Mouse (Mus musculus): ENCODE data around the gene Luc7l. TPM values are rescaled to one million over a fixed set of nuclear protein-coding genes. Genes with fewer than 3 reads are reported as not detected.

The Luc7l gene
- polyA plus RNA-seq, 1 experiment from 2014 or later, result 75.7 TPM

GRCm38 (mm10) chr17:26244101-26244841, 8.4 kb upstream of the Luc7l start, which contains the start of gene Fam234a:
Fam234a (minus strand) TSS chr17:26244242.
- DNase-seq (ENCODE audit: low spot score), result peak; percentile 97
- Histone ChIP-seq H3K27me3 (ENCODE audit: insufficient read depth, low read length) (no peaks in the 10 kb centered on the region), H3K27ac (peak within 1 kb of the TSS; percentile 88), H3K9me3 (replicated peaks; ENCODE audit: low read length) (no peaks in the 10 kb centered on the region), H3K9ac (ENCODE audit: low read depth, low read length) (peak within 1 kb of the TSS; percentile 55), H3K36me3 (ENCODE audit: insufficient read depth, low read length) (no peaks in the 10 kb centered on the region), H3K4me1 (replicated peaks; ENCODE audit: insufficient read depth, low read length) (0 out of 2 replicates have a peak, but pooled peaks cover 6% of the 10 kb centered on the region), H3K4me3 (replicated peaks; ENCODE audit: low read depth, low read length) (peak within 1 kb of the TSS; percentile 60), H3K4me2 (ENCODE audit: low read length) (peak within 1 kb of the TSS; percentile 74)
- peak; percentile 96 for ATAC-seq (replicated peaks; ENCODE audit: low FRiP score, low read depth)
- TF ChIP-seq CTCF (IDR thresholded peaks at IDR 0.05; ENCODE audit: low read depth), result no peak
- 10% methylated on average over 32 of the region's 33 CpGs for WGBS

- 57% methylated on average over 4 of the region's 4 CpGs for WGBS
- ATAC-seq (replicated peaks; ENCODE audit: low FRiP score, low read depth) (no peak), DNase-seq (ENCODE audit: low spot score) (no peak)
- Histone ChIP-seq H3K27ac (peak overlapping the region; percentile 100; the same call in 1 of the 2 replicates), H3K9ac (ENCODE audit: low read depth, low read length) (no peak overlapping the region), H3K9me3 (replicated peaks; ENCODE audit: low read length) (no peaks in the 10 kb centered on the region), H3K4me3 (replicated peaks; ENCODE audit: low read depth, low read length) (no peak overlapping the region), H3K27me3 (ENCODE audit: insufficient read depth, low read length) (no peaks in the 10 kb centered on the region), H3K36me3 (ENCODE audit: insufficient read depth, low read length) (0 out of 2 replicates have a peak, but pooled peaks cover 4% of the 10 kb centered on the region), H3K4me1 (replicated peaks; ENCODE audit: insufficient read depth, low read length) (0 out of 2 replicates have a peak, but pooled peaks cover 6% of the 10 kb centered on the region), H3K4me2 (ENCODE audit: low read length) (peak overlapping the region; percentile 64)
- TF ChIP-seq CTCF (IDR thresholded peaks at IDR 0.05; ENCODE audit: low read depth), result no peak
Measured at GRCm38 (mm10) chr17:26251886-26252538, 684 bp upstream of the Luc7l start.

- 0% methylated on average over 24 of the region's 24 CpGs for WGBS
- 0 out of 2 replicates have a peak, but pooled peaks cover 6% of the 10 kb centered on the region for H3K4me1 ChIP-seq (replicated peaks; ENCODE audit: insufficient read depth, low read length)
- peak overlapping the region; percentile 99 for H3K9ac ChIP-seq (ENCODE audit: low read depth, low read length)
- DNase-seq (ENCODE audit: low spot score) (peak; percentile 31), ATAC-seq (replicated peaks; ENCODE audit: low FRiP score, low read depth) (no peak)
- peak overlapping the region; percentile 100 for H3K27ac ChIP-seq
- peak overlapping the region; percentile 94 for H3K4me3 ChIP-seq (replicated peaks; ENCODE audit: low read depth, low read length)
- no peak for TF ChIP-seq CTCF (IDR thresholded peaks at IDR 0.05; ENCODE audit: low read depth)
- H3K9me3 ChIP-seq (replicated peaks; ENCODE audit: low read length), result no peaks in the 10 kb centered on the region
- H3K27me3 ChIP-seq (ENCODE audit: insufficient read depth, low read length), result no peaks in the 10 kb centered on the region
- peaks cover 11% of the 10 kb centered on the region; the same call in 1 of the 2 replicates for H3K36me3 ChIP-seq (ENCODE audit: insufficient read depth, low read length)
- H3K4me2 ChIP-seq (ENCODE audit: low read length), result peak overlapping the region; percentile 64
Measured at GRCm38 (mm10) chr17:26253399-26253798, 703 bp downstream of the Luc7l start.

GRCm38 (mm10) chr17:26255313-26255712, 2.6 kb downstream of the Luc7l start:
- Histone ChIP-seq H3K9me3 (replicated peaks; ENCODE audit: low read length) (no peaks in the 10 kb centered on the region), H3K4me2 (ENCODE audit: low read length) (no peak overlapping the region), H3K4me3 (replicated peaks; ENCODE audit: low read depth, low read length) (no peak overlapping the region), H3K9ac (ENCODE audit: low read depth, low read length) (no peak overlapping the region), H3K27me3 (ENCODE audit: insufficient read depth, low read length) (no peaks in the 10 kb centered on the region), H3K4me1 (replicated peaks; ENCODE audit: insufficient read depth, low read length) (0 out of 2 replicates have a peak, but pooled peaks cover 6% of the 10 kb centered on the region), H3K27ac (no peak overlapping the region), H3K36me3 (ENCODE audit: insufficient read depth, low read length) (peaks cover 20% of the 10 kb centered on the region)
- no peak for TF ChIP-seq CTCF (IDR thresholded peaks at IDR 0.05; ENCODE audit: low read depth)
- DNase-seq (ENCODE audit: low spot score), result no peak
- no peak for ATAC-seq (replicated peaks; ENCODE audit: low FRiP score, low read depth)
- WGBS, result 93% methylated on average over 7 of the region's 7 CpGs

GRCm38 (mm10) chr17:26261826-26262225, 9.1 kb downstream of the Luc7l start:
- peaks cover 63% of the 10 kb centered on the region for H3K36me3 ChIP-seq (ENCODE audit: insufficient read depth, low read length)
- no peaks in the 10 kb centered on the region for H3K27me3 ChIP-seq (ENCODE audit: insufficient read depth, low read length)
- TF ChIP-seq CTCF (IDR thresholded peaks at IDR 0.05; ENCODE audit: low read depth), result peak; percentile 50
- WGBS, result 83% methylated on average over 4 of the region's 4 CpGs
- no peak for DNase-seq (ENCODE audit: low spot score)
- no peak overlapping the region for H3K27ac ChIP-seq
- no peak for ATAC-seq (replicated peaks; ENCODE audit: low FRiP score, low read depth)
- no peaks in the 10 kb centered on the region for H3K9me3 ChIP-seq (replicated peaks; ENCODE audit: low read length)
- no peak overlapping the region for H3K9ac ChIP-seq (ENCODE audit: low read depth, low read length)
- no peak overlapping the region for H3K4me2 ChIP-seq (ENCODE audit: low read length)
- H3K4me3 ChIP-seq (replicated peaks; ENCODE audit: low read depth, low read length), result no peak overlapping the region
- H3K4me1 ChIP-seq (replicated peaks; ENCODE audit: insufficient read depth, low read length), result no peaks in the 10 kb centered on the region

- H3K27me3 ChIP-seq (ENCODE audit: insufficient read depth, low read length), result no peaks in the 10 kb centered on the region
- no peak overlapping the region for H3K27ac ChIP-seq
- ATAC-seq (replicated peaks; ENCODE audit: low FRiP score, low read depth), result no peak
- no peak overlapping the region for H3K9ac ChIP-seq (ENCODE audit: low read depth, low read length)
- DNase-seq (ENCODE audit: low spot score), result no peak
- peaks cover 69% of the 10 kb centered on the region for H3K36me3 ChIP-seq (ENCODE audit: insufficient read depth, low read length)
- H3K4me2 ChIP-seq (ENCODE audit: low read length), result no peak overlapping the region
- H3K9me3 ChIP-seq (replicated peaks; ENCODE audit: low read length), result no peaks in the 10 kb centered on the region
- TF ChIP-seq CTCF (IDR thresholded peaks at IDR 0.05; ENCODE audit: low read depth), result no peak
- H3K4me1 ChIP-seq (replicated peaks; ENCODE audit: insufficient read depth, low read length), result no peaks in the 10 kb centered on the region
- H3K4me3 ChIP-seq (replicated peaks; ENCODE audit: low read depth, low read length), result no peak overlapping the region
- 95% methylated on average over 3 of the region's 3 CpGs for WGBS
Measured at GRCm38 (mm10) chr17:26262384-26262783, 9.7 kb downstream of the Luc7l start.

Data from kidney, postnatal 0 days (tissue).